Mouse (Mus musculus) MEL (cell line): ENCODE data around the gene Scrn1.

ENCODE experiments used
- CTCF ChIP-seq, 3 experiments: IDR thresholded peaks in 2 of 3; conservative IDR thresholded peaks in 1 of 3; 2 replicates each; pipeline ENCODE4 v1.5.1; 2011 to 2012; ENCODE audit warnings: low read length in 3 of 3, low read depth in 2 of 3, mild to moderate bottlenecking in 2 of 3, improper control_type of control experiment in 1 of 3, inconsistent platforms in 1 of 3, mixed read lengths in 1 of 3, moderate library complexity in 1 of 3; ENCODE audit not compliant: control insufficient read depth in 1 of 3, insufficient read depth in 1 of 3, poor library complexity in 1 of 3, severe bottlenecking in 1 of 3
- E2F4 ChIP-seq: IDR thresholded peaks from 2 replicates; pipeline ENCODE4 v1.6.1; 2011; ENCODE audit warnings: low read depth, low read length, improper control_type of control experiment, borderline replicate concordance
- GATA1 ChIP-seq: IDR thresholded peaks from 2 replicates; pipeline ENCODE4 v1.6.1; 2011; ENCODE audit warnings: low read depth, low read length, improper control_type of control experiment
- MEF2A ChIP-seq: IDR thresholded peaks from 2 replicates; pipeline ENCODE4 v1.6.1; 2014; ENCODE audit warnings: low read depth, mild to moderate bottlenecking, inconsistent platforms, low read length, improper control_type of control experiment; ENCODE audit not compliant: poor library complexity, insufficient replicate concordance, severe bottlenecking; ENCODE audit errors: extremely low read depth
- NELFE ChIP-seq: IDR thresholded peaks from 2 replicates; pipeline ENCODE4 v1.6.1; 2011; ENCODE audit warnings: low read depth, low read length, improper control_type of control experiment
- NRF1 ChIP-seq: IDR thresholded peaks from 2 replicates; pipeline ENCODE4 v1.6.1; 2014; ENCODE audit warnings: low read depth, mild to moderate bottlenecking, inconsistent platforms, low read length, improper control_type of control experiment, moderate library complexity; ENCODE audit not compliant: poor library complexity, insufficient read depth, severe bottlenecking
- POLR2A ChIP-seq, 2 experiments: IDR thresholded peaks; 2 replicates each; pipeline ENCODE4 v1.6.1; 2011 to 2012; ENCODE audit warnings: low read length in 2 of 2, mild to moderate bottlenecking in 2 of 2, control low read depth in 1 of 2, improper control_type of control experiment in 1 of 2, low read depth in 1 of 2, moderate library complexity in 1 of 2; ENCODE audit not compliant: control insufficient read depth in 1 of 2, insufficient read depth in 1 of 2, poor library complexity in 1 of 2
- POLR2AphosphoS2 ChIP-seq: IDR thresholded peaks from 2 replicates; pipeline ENCODE4 v1.6.1; 2011; ENCODE audit warnings: low read length, improper control_type of control experiment
- POLR2AphosphoS5 ChIP-seq: IDR thresholded peaks from 2 replicates; pipeline ENCODE4 v1.6.1; 2012; ENCODE audit warnings: low read depth, borderline replicate concordance, mild to moderate bottlenecking, inconsistent platforms, low read length, moderate library complexity, mixed read lengths
- SIN3A ChIP-seq: IDR thresholded peaks from 2 replicates; pipeline ENCODE4 v1.6.1; 2012; ENCODE audit warnings: low read length, improper control_type of control experiment, inconsistent platforms
- TAL1 ChIP-seq: IDR thresholded peaks from 2 replicates; pipeline ENCODE4 v1.6.1; 2012; ENCODE audit warnings: mild to moderate bottlenecking, inconsistent platforms, low read length, moderate library complexity, mixed read lengths
- TCF12 ChIP-seq: IDR thresholded peaks from 2 replicates; pipeline ENCODE4 v1.6.1; 2014; ENCODE audit warnings: low read depth, mild to moderate bottlenecking, inconsistent platforms, low read length, improper control_type of control experiment, moderate library complexity
- USF2 ChIP-seq, 2 experiments: IDR thresholded peaks; 2 replicates each; pipeline ENCODE4 v1.6.1; 2011 to 2012; ENCODE audit warnings: improper control_type of control experiment in 2 of 2, low read length in 2 of 2, borderline replicate concordance in 1 of 2, inconsistent platforms in 1 of 2, low read depth in 1 of 2, mild to moderate bottlenecking in 1 of 2; ENCODE audit not compliant: insufficient read depth in 1 of 2
- ZMIZ1 ChIP-seq: IDR thresholded peaks from 2 replicates; pipeline ENCODE4 v1.6.1; 2012; ENCODE audit warnings: low read depth, mild to moderate bottlenecking, inconsistent platforms, low read length, improper control_type of control experiment, moderate library complexity

DNA sequence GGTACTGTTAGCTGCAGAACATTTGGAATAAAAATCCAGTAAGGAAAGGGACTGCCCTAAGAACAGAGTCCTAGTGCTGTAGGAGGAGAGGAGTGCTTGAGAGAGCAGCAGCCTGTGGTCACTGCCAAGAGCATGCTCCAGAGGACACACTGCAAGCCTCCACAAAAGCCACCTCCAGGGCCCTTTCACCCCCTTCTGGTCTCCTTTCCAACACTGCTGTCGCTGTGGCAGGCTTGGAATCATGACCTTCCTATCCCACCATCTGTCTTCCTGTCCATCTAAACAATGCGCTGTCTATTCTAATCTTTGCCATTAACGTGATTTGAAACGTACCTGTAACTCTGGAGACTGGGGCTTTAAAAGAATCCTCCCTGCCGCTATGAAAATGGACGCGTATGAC, 7.8 kb downstream of the Scrn1 start:
- TF ChIP-seq MEF2A (no peak), CTCF (IDR thresholded peaks at IDR 0.05 in 2 of 3, conservative IDR thresholded peaks at IDR 0.05 in 1 of 3; ENCODE audit: control insufficient read depth in 1 of 3, insufficient read depth in 1 of 3, low read depth in 2 of 3, low read length in 3 of 3, poor library complexity in 1 of 3, severe bottlenecking in 1 of 3) (no peak), TAL1 (no peak), TCF12 (no peak), POLR2AphosphoS5 (no peak), POLR2AphosphoS2 (no peak), NRF1 (no peak), USF2 (IDR thresholded peaks at IDR 0.05; ENCODE audit: borderline replicate concordance in 1 of 2, insufficient read depth in 1 of 2, low read depth in 1 of 2, low read length in 2 of 2) (no peak), GATA1 (no peak), NELFE (no peak), SIN3A (no peak), ZMIZ1 (no peak), POLR2A (IDR thresholded peaks at IDR 0.05; ENCODE audit: control insufficient read depth in 1 of 2, insufficient read depth in 1 of 2, low read depth in 1 of 2, low read length in 2 of 2, poor library complexity in 1 of 2) (no peak), E2F4 (no peak)
